Mouse (Mus musculus) lung, embryonic 14.5 days (tissue): Measurements from ENCODE around the gene N4bp1. TPM values are rescaled to one million over a fixed set of nuclear protein-coding genes. Genes with fewer than 3 reads are reported as not detected.

ENCODE experiments used
- ATAC-seq: fragments of 200-750 bp; cut with Nextera tagmentation; 2 replicates; pipeline ENCODE4 v1.8.0; 2017; ENCODE audit warnings: mild to moderate bottlenecking, moderate TSS enrichment, moderate library complexity; ENCODE audit not compliant: insufficient read depth
- DNase-seq: peaks from one replicate; pipeline ENCODE4 v3.0.0-alpha.2; 2015
- H3K27ac ChIP-seq: fragments of 300-500 bp; sonication (generic); 2 replicates; pipeline ENCODE4 v1.5.1; 2014; ENCODE audit warnings: low read depth, mild to moderate bottlenecking, moderate library complexity
- H3K27me3 ChIP-seq: fragments of 300-500 bp; sonication (generic); 2 replicates; pipeline ENCODE4 v1.6.1; 2014; ENCODE audit warnings: low read length, control low read depth; ENCODE audit not compliant: insufficient read depth
- H3K36me3 ChIP-seq: fragments of 300-500 bp; sonication (generic); 2 replicates; pipeline ENCODE4 v1.6.1; 2014; ENCODE audit warnings: control low read depth; ENCODE audit not compliant: insufficient read depth
- H3K4me1 ChIP-seq: fragments of 300-500 bp; sonication (generic); 2 replicates; pipeline ENCODE4 v1.6.1; 2014; ENCODE audit warnings: antibody characterized with exemption, control low read depth; ENCODE audit not compliant: insufficient read depth
- H3K4me2 ChIP-seq: fragments of 300-500 bp; sonication (generic); 2 replicates; pipeline ENCODE4 v1.6.1; 2014; ENCODE audit warnings: mild to moderate bottlenecking
- H3K4me3 ChIP-seq: fragments of 300-500 bp; sonication (generic); 2 replicates; pipeline ENCODE4 v1.5.1; 2014; ENCODE audit warnings: low read depth, low read length
- H3K9ac ChIP-seq: fragments of 300-500 bp; sonication (generic); 2 replicates; pipeline ENCODE4 v1.6.1; 2014
- H3K9me3 ChIP-seq: fragments of 300-500 bp; sonication (generic); 2 replicates; pipeline ENCODE4 v1.6.1; 2016; ENCODE audit warnings: low read depth, low read length, control low read depth
- CTCF ChIP-seq: IDR thresholded peaks from 2 replicates; pipeline ENCODE4 v1.5.1; 2016; ENCODE audit warnings: antibody characterized with exemption, low read depth
- WGBS: fragments of 180-500 bp; shearing (Covaris S2); extraction: QIAGEN DNeasy Blood & Tissue Kit; methylation state at CpG from one replicate; pipeline ENCODE4 v1.1.7; 2014; 5-methylcytosine and 5-hydroxymethylcytosine counted together
- polyA plus RNA-seq: library from polyadenylated mRNA; unstranded; fragments of >200 nt; fragmentation: Nextera tagmentation; extraction: Ambion mirVana; gene quantifications from 2 replicates; pipeline ENCODE4 v1.2.1, GENCODE M21; 2014

Gene N4bp1
- polyA plus RNA-seq, 1 experiment from 2014 or later, result 11.5 TPM

DNA sequence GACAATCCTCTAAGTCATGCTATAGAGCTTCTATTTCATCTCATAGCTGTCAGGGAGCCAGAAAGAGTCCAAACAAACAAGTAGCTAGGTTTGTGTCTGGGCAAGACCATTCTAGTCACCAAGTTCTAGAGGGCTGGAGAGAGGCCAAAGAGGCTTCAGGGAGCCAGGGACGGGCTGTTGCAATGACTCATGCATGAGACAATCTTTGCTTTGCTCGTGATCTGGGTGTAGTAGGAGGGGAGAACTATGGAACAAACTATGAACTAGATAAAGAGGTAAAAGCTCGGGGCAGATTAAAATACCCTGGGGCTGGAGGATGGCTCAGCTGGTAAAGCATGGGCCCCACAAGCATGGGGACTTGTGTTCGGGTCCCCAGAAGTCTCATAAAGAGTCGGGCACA lies 116.6 kb downstream of the N4bp1 start:
- H3K27me3 ChIP-seq, result no peaks in the 10 kb centered on the region
- no peak for TF ChIP-seq CTCF
- no peak overlapping the region for H3K27ac ChIP-seq
- ATAC-seq (no peak; the same call in 1 of the 2 replicates), DNase-seq (peak; percentile 76)
- 60% methylated on average over 5 of the region's 5 CpGs for WGBS
- no peak overlapping the region for H3K4me3 ChIP-seq
- no peaks in the 10 kb centered on the region for H3K4me1 ChIP-seq
- H3K4me2 ChIP-seq, result no peak overlapping the region
- no peak overlapping the region for H3K9ac ChIP-seq
- no peaks in the 10 kb centered on the region for H3K36me3 ChIP-seq
- no peaks in the 10 kb centered on the region for H3K9me3 ChIP-seq

DNA sequence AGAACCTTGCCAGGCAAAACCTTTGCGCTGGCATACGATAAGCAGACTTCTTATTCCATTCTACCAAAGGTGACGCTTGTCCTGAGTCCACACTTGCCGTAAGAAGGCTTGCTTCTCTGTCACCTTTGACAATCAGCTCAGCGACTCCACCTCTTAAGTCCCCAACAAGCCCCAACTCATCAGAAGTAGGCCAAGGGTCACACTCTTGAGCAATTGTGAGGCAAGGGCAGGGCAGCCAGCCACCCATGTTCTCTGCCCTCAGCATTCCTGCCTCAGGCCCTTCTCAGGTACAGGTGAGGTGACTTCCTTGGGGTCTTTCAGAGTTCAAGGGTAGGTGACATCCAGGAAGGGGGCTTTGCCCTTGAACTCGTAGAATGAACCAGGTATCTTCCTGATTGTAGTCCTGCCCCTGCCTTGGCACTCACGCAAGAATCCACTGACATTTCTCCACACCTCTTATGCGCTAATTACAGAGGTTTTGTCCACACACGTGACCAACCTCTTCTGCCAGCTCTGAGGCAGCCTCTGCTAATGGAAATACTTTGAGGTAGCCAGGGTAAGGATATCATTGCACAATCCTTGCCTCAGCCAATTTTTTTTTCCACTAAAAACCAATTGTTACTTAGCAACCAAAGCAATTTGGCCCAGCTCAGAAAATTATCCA lies 118.4 kb downstream of the N4bp1 start:
- no peaks in the 10 kb centered on the region for H3K9me3 ChIP-seq
- H3K36me3 ChIP-seq, result no peaks in the 10 kb centered on the region
- no peaks in the 10 kb centered on the region for H3K27me3 ChIP-seq
- no peak for TF ChIP-seq CTCF
- H3K27ac ChIP-seq, result no peak overlapping the region
- H3K4me1 ChIP-seq, result no peaks in the 10 kb centered on the region
- 79% methylated on average over 9 of the region's 9 CpGs for WGBS
- no peak overlapping the region for H3K9ac ChIP-seq
- no peak overlapping the region for H3K4me3 ChIP-seq
- no peak for ATAC-seq
- DNase-seq, result no peak
- H3K4me2 ChIP-seq, result no peak overlapping the region

DNA sequence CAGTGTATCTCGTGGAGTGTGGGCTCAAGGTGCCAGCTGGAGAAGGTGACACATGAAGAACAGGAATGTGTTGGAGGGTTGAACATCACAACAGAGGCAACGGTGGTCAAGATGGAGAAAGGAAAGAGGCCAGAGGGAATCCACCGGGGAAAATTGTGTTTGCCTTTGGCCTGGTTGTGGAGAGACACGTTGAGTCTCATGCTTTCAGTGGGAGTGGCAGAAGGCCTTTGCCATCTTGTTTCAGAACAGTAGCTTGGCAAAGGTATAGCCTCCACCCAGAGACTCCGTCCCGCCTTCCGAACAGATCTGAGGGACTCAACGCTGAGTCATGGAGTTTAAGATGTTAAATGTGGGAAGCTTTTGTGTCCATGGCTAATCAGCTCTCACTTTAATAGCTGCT lies 119.4 kb downstream of the N4bp1 start:
- DNase-seq (no peak), ATAC-seq (no peak)
- H3K9me3 ChIP-seq, result no peaks in the 10 kb centered on the region
- H3K36me3 ChIP-seq, result no peaks in the 10 kb centered on the region
- no peak overlapping the region for H3K27ac ChIP-seq
- no peak overlapping the region for H3K9ac ChIP-seq
- no peaks in the 10 kb centered on the region for H3K27me3 ChIP-seq
- no peak for TF ChIP-seq CTCF
- H3K4me3 ChIP-seq, result no peak overlapping the region
- no peak overlapping the region for H3K4me2 ChIP-seq
- H3K4me1 ChIP-seq, result no peaks in the 10 kb centered on the region
- WGBS, result 82% methylated on average over 8 of the region's 8 CpGs

DNA sequence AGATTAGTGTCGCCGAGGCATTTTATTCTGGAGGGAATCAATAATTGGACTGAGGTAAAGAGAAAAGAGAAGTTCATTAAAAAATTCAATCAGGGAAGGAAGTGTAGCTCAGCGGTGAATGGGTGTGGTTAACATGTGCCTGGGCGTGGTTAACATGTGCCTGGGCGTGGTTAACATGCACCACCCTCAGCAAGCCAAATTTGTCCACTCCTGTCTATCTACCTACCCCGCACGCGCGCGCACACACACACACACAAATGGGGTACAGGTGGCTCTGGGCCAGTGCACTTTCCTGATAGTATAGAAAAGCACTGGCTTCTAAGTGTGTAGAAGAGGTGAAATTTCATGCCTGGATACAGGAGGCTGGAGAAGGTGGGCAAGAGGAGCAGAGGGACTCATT lies 119.9 kb downstream of the N4bp1 start:
- 89% methylated on average over 10 of the region's 10 CpGs for WGBS
- Histone ChIP-seq H3K9me3 (no peaks in the 10 kb centered on the region), H3K27me3 (no peaks in the 10 kb centered on the region), H3K4me1 (no peaks in the 10 kb centered on the region), H3K4me3 (no peak overlapping the region), H3K27ac (no peak overlapping the region), H3K9ac (no peak overlapping the region), H3K4me2 (no peak overlapping the region), H3K36me3 (no peaks in the 10 kb centered on the region)
- no peak for TF ChIP-seq CTCF
- ATAC-seq, result no peak
- DNase-seq, result no peak

DNA sequence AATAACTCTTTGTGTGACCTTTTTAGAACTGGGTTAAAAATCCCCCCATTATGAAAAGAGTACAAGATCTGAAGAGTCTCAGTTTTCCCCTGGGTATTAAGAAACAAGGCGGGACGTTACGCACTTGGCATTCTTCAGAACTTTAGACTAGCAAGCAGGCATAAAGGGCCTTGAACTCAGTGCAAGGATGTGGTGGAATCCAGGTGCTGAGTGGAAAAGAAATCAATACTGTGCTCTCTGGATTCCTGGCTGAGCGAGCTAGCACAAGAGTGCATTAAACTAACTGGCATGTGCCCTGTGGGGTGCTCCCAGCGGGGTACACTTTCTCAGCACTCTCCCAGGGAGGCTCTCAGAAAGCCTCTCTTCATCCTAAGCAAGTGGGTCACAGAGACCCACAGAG lies 122.3 kb downstream of the N4bp1 start:
- Histone ChIP-seq H3K9ac (no peak overlapping the region), H3K4me3 (no peak overlapping the region), H3K36me3 (no peaks in the 10 kb centered on the region), H3K27ac (no peak overlapping the region), H3K4me1 (no peaks in the 10 kb centered on the region), H3K27me3 (no peaks in the 10 kb centered on the region), H3K4me2 (no peak overlapping the region), H3K9me3 (no peaks in the 10 kb centered on the region)
- ATAC-seq (no peak), DNase-seq (no peak)
- WGBS, result 52% methylated on average over 5 of the region's 5 CpGs
- no peak for TF ChIP-seq CTCF

DNA sequence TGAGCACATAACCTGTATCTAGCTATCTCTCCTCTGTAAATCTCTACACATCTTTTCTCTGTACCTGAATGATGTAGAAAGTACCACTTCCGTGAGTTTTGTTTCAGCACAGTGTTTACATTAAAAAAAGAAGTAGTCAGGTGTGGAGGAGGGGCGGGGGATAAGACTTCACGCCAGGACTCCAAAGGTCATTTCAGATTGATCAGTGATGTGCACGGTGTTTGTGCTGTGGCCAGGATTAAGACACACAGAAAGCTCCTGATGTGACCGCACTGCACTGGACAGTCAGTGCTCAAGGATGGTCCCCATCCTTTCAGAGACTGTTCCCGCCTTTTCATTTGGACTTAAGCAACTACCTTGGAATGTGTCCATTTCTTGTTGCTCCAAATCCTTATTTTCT lies 124.3 kb downstream of the N4bp1 start:
- Histone ChIP-seq H3K9ac (no peak overlapping the region), H3K4me2 (no peak overlapping the region), H3K4me1 (no peaks in the 10 kb centered on the region), H3K27ac (no peak overlapping the region), H3K9me3 (no peaks in the 10 kb centered on the region), H3K36me3 (no peaks in the 10 kb centered on the region), H3K4me3 (no peak overlapping the region), H3K27me3 (no peaks in the 10 kb centered on the region)
- DNase-seq (no peak), ATAC-seq (no peak)
- WGBS, result 60% methylated on average over 6 of the region's 6 CpGs
- no peak for TF ChIP-seq CTCF

DNA sequence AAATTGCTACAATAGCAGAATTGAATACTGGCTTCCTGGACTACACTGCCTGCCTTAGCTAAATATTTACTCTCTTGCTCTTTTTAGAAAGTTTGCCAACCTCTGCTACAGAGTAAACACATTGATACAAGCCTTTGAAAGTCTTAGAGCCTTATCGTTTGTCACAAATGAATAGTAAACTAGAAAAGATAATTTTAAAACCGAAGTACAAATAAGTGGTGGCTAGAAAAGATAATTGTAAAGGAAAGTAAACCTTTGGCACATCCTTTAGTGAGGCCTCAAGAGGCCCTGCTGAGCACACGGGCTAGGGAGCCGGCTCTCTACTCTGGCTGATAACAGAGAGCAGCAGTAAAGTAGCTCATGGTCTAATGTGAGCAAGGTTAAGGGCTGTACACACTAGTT lies 126.0 kb downstream of the N4bp1 start:
- ATAC-seq (peak; percentile 77; the same call in 1 of the 2 replicates), DNase-seq (peak; percentile 73)
- WGBS, result 12% methylated on average over 4 of the region's 4 CpGs
- Histone ChIP-seq H3K4me3 (no peak overlapping the region), H3K27me3 (no peaks in the 10 kb centered on the region), H3K4me2 (no peak overlapping the region), H3K27ac (peak overlapping the region; percentile 63), H3K9ac (no peak overlapping the region), H3K4me1 (no peaks in the 10 kb centered on the region), H3K9me3 (no peaks in the 10 kb centered on the region), H3K36me3 (no peaks in the 10 kb centered on the region)
- TF ChIP-seq CTCF, result no peak
